Mouse (Mus musculus): ENCODE results near the gene Gpr61.

Gpr61 gene

DNA sequence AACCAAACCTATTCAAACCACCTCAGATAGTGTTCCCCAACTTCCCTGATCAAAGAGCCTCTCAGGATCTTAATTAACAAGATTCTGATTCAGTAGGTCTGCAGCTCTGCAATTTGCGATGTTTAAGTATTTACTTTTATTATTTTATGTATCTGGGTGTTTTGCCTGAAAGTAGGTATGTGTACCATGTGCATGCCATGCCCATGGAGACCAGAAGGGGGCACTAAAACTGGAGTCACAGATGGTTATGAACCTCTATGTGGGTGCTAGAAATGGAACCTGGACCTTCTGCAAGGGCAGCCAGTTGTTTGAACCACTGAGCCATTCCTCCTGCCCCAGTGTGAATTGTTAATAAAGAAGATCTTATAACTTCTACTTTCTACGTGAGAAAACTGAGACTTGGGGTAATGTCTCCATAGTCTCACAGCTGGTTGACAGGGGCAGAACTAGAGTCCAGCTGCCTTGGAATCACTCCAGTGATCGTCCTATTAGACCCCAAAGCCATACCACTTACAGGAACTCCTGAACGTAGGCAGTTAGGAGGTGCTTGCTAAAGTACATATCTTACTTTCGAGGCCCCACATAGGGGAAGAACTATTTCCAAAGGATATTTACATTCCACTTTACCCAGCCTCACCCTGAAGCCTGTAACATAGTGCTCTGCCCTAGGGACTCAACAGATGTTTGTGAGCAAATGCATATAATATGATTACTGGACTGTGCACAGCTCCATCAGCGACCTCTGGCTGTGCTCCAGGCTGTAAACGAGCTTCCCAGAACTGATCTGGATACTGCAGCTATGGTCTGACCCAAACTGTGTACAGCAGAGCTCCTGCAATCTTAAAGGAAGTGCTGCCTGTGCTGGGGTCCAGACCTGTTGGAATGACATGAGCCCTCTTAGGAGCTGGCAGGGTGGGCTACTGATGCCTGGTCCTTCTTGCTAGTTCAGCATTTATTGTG is 24.4 kb upstream of the Gpr61 start:
- no peak for DNase-seq (ENCODE audit: low spot score in 2 of 2)

GRCm38 (mm10) chr3:108174672-108175531 is 20.2 kb upstream of the Gpr61 start:
- no peak for DNase-seq (ENCODE audit: low spot score in 2 of 2)

GRCm38 (mm10) chr3:108169199-108169598 is 14.5 kb upstream of the Gpr61 start:
- DNase-seq (ENCODE audit: low spot score in 2 of 2): no peak

GRCm38 (mm10) chr3:108167499-108167898 is 12.8 kb upstream of the Gpr61 start:
- DNase-seq (ENCODE audit: low spot score in 2 of 2): no peak

- DNase-seq (ENCODE audit: low spot score in 2 of 2): no peak
Measured at GRCm38 (mm10) chr3:108166486-108167211, 12.0 kb upstream of the Gpr61 start.

DNA sequence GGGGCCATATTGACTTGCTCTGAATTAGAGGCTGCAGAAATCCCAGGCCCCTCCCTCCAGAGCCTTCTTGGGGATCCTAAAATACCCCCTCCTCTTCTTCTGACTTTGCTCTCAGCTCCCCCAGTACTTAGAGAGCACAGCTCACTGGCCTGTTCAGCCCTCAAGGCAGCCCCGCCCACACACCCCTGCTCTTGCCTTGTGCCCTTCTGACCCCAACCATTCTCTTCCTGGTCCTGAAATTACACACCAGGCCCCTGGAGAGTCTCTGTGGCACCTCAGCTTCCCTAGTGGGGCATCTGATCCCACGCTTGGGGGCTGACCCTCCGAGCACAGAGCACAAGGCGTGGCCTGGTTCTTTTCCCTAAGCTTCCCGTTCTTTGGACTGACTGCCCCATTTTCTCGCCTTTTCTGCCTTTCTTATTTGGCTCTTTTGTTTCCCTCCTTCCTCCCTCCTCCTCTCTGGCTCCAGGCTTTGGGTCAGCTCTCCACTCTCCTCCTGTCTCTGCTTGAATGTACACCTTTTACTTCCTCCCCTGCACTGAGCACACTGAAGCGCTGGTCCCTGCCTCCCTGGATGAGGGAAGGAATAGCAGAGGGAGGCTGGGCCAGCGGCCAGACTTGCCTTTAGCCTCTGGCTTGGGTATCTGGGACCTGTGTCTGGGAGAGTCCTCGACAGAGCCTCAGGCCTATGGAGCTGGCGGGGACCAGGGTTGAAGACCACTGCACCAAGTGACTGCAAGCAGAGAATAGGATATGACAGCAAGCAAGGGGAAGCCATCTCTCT is 11.0 kb upstream of the Gpr61 start:
- no peak for DNase-seq (ENCODE audit: low spot score in 2 of 2)

DNA sequence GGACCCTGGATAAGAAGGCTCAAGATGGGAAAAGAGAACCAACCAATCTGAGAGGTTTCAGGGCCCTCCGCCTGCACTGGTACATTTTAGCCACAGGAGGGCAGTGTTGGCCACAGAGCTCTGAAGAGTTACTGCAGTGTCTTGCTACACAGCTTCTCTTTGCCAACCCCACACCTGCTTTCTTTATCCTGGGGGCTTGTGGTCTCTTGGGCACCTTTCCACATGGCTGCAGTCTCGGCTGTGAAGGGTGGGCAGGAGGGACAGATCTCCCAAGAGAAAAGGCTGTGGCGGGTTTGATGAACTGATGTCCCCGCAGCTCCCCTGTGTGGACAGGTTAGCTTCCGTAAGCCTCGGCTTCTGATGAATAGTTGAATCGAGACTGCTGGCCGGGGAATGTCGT is 10.1 kb upstream of the Gpr61 start:
- DNase-seq (ENCODE audit: low spot score in 2 of 2): peak; percentile 55 to 68

- no peak for DNase-seq (ENCODE audit: low spot score in 2 of 2)
Measured at GRCm38 (mm10) chr3:108164091-108164490, 9.4 kb upstream of the Gpr61 start.

DNA sequence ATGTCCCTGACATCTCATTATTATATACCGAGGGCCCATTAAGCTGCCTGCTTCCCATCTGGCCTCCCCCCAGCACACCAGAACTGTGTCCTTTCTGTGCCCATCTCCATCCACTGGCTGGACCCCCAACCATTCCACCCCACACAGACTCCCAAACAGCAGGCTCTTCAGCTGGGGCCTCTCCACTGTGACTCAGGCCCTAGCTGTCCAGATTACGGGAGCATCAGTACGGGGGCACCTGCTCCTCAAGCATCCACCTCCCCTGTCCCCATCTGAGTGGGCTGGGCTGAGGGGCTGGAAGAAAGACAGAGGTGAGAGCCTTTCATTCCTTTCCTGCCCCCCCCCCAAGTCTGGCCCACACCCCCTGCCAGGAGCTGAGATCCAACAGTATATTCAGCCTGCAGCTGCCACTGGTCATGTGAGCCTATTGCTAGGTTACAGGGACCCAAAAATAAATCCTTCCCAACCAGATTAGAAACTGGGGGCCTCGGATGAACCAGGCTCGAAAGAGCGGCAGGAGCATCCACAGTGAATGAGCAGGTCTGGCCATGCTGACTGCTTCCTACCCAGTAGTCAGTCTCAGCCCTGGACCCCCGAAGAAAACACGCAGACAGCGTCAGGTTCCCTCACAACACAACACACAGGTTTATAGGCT is 3.8 kb upstream of the Gpr61 start:
- DNase-seq (ENCODE audit: low spot score in 2 of 2): no peak

GRCm38 (mm10) chr3:108152290-108152689 is 2.4 kb downstream of the Gpr61 start:
- DNase-seq (ENCODE audit: low spot score in 2 of 2): no peak

DNA sequence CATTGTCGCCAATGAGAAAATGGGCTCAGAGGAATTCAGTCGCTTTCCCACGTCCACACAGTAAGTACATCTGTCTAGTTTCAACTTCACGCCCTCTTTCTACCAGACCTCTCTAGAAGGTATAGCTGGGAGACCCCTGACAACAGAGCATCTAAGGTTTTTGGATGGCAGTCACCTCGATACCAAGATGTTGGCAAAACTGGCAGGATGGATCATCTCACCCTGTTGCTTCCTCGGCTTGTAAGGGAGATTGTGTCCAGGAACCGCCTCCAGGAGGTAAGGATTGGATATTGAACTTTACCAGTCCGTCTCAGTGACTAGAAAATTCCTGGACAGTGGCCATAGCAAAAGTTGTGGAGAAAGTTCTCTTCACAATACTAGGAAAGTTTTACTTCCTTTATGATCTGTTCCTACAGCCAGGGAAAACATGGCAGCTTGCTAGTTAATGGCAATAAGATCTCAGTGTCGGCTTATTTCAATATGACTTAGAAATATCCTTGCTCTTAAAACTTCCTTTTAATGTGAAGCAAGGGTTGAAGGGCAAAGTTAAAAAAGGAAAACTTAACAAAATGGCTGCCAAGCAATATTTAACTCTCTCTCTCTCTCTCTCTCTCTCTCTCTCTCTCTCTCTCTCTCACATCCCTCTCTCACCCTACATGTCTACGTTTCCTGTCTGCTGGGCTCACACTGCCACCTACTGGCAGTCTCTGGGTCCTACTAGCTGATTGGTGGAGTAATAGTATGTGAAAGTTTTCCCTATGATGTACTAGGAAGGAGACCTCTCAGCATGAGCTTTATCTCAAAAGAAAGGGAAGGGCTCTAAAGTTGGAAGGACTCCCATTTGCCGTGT is 7.1 kb downstream of the Gpr61 start:
- DNase-seq (ENCODE audit: low spot score in 2 of 2): peak; percentile 69 to 77

DNA sequence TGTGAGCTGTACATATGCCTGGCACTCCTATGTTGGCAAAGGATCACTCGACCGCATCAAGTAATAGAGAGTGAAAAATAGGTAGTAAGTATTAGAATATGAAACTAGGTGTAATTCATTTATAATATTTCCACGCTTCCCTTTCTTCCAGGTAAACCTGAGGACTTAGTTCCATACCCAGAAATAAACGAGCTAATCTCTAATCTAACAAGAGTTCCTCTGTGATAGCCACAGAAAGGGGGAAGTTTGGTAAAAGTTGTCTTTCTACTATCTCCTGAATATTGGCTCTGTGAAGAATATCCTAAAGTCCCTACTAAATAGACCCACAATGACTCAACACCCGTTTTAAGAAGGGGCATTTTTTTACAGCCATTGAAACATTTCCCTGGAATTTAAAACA is 8.0 kb downstream of the Gpr61 start:
- no peak for DNase-seq (ENCODE audit: low spot score in 2 of 2)

- peak; percentile 87 to 88 for DNase-seq (ENCODE audit: low spot score in 2 of 2)
Measured at GRCm38 (mm10) chr3:108145534-108146445, 8.9 kb downstream of the Gpr61 start, which contains the start of gene Gnai3. Gene Gnai3, minus strand, starts transcription at chr3:108146146.

GRCm38 (mm10) chr3:108140786-108141185 is 13.9 kb downstream of the Gpr61 start:
- no peak for DNase-seq (ENCODE audit: low spot score in 2 of 2)

DNA sequence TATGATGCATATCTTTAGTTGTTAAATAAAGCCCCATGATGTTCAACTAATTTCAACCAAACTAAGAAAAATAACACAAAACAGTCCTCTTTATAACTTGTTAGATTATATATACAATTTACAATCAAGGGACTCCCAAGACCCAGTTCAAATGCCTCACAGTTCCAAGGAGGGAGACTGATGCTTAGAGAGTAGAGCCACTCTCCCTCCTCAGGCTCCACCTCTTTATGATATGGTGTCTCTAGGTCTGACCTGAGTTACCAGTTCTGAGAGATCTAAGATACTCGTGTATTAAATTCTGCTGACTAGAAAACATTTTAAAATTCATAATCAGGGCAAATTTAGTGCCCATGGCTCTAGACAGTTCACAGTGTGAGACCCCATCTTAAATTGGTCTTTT is 15.6 kb downstream of the Gpr61 start:
- no peak for DNase-seq (ENCODE audit: low spot score in 2 of 2)

DNA sequence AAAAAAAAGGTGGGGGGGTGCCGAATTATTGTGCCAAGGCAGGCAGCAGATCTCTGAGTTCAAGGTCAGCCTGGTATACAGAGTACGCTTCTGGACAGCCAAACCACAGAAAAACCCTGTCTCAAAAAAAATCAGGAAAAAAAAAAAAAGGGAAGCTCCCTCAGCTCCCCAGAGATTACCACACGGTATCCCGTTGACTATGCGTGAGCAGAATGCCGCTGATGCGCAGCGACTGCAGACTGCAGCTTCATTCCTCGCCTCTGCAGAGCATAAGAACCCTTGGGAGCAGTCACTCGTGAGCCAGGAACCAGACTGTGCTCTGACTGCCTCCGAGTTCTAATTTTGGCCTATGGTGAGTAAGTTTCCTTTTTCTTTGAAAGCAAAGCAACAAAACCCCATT is 20.0 kb downstream of the Gpr61 start:
- DNase-seq (ENCODE audit: low spot score in 2 of 2): no peak

DNA sequence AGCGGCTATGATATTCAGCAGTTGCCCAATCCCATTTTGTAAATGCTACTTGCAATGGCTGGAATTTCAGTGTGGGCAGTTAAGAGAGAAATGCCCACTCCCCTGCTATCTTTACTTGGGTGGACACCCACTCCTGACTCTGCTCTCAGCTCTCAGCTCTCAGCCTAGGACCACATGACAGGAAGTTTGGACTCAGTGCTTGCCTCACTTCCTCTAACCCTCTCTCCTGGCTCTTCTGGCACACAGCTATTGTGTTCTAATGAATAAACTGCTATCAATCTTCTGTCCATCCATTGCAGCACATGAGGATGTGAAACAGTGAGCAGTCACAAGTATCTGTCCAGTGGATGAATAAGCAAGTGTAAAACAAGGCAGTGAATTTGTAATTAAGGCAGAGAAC is 22.2 kb downstream of the Gpr61 start:
- DNase-seq (ENCODE audit: low spot score in 2 of 2): no peak

- no peak for DNase-seq (ENCODE audit: low spot score in 2 of 2)
Measured at GRCm38 (mm10) chr3:108131821-108132220, 22.9 kb downstream of the Gpr61 start.

All from urinary bladder, adult 18-20 months (tissue).